Mouse (Mus musculus) heart, postnatal 4 days (tissue): Measurements from ENCODE around the gene Gm5483. TPM values are rescaled to one million over a fixed set of nuclear protein-coding genes. Genes with fewer than 3 reads are reported as not detected.
"Not testable (repeated sequence)": the region's sequence is repeated elsewhere in the genome, so short reads cannot be mapped to it uniquely, and the experiment has no call there.

ENCODE experiments used
- DNase-seq: peaks from one replicate; pipeline ENCODE4 v3.0.0; 2021
- total RNA-seq, 2 experiments: library from RNA; stranded (reverse); gene quantifications; 2 replicates each; pipeline ENCODE4 v1.2.3; 2021

The Gm5483 gene
- 1 to 10 TPM; 2.6 to 3.8 TPM for total RNA-seq

DNA sequence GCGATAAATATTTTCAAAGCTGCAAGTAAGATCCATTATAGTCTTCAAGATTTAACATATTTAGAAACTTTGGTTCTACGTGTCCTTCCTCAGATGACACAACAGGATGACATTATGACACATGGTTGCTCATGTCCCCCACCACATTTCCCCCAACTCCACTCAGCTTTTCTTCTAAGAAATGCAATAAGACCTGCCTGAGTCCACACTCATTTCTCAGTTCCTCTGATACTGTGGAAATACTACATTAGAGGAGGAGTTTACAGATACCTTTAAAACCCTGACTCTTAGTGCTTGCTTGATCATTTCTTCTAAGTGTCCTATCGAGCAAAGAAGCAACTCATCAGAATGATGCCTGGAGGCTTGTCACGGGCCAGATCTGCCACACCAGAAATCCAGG, at the start of gene Gm5483:
Gm5483 (plus strand) TSS at position 301 of the 400 bp plus-strand sequence.
- not testable (repeated sequence) for DNase-seq

- DNase-seq = no peak
Measured at GRCm38 (mm10) chr16:36138201-36138600, 45.8 kb upstream of the Gm5483 start.

- no peak for DNase-seq
Measured at GRCm38 (mm10) chr16:36156402-36156975, 27.5 kb upstream of the Gm5483 start, which contains the start of gene Stfa2l1. Gene Stfa2l1 (plus strand): TSS chr16:36156811.

DNA sequence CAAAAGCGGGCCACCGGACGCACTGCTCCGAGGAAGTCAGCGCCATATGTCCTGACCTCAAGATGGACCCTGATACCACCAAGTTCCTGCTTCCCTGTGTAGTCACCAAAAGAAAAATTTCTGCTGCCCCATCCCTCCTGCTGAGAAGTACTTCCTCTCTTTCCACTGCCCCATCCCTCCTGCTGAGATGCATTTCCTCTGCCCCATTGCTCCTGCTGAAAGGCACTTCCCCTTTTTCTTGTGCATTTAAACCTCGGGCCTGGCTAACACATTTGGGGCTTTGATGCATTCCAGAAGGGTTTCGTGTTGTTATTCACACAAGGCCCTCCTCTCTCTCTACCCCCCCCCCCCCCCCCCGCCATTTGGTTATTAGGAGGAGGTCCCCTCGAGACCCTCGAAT, 16.2 kb upstream of the Gm5483 start:
- DNase-seq = not testable (repeated sequence)

- no peak for DNase-seq
Measured at GRCm38 (mm10) chr16:36176108-36176507, 7.9 kb upstream of the Gm5483 start.

DNA sequence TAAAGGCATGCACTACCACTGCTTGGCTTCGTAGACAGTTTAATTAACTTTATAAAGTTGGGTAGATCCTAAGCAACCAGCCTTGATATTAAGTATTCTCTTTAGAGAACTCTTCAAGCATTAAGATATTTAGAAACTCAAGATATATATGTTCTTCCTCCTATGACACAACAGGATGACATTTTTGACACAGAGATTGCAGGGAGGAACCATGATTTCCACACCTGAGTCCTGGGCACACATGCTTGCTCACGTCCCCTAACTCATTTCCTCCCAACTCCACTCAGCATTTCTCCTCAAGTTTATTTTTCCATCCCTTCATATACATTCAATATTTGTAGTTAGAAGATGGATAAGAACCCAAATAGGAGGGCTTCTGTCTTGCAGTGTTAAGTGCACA, 4.1 kb upstream of the Gm5483 start:
- DNase-seq = no peak

DNA sequence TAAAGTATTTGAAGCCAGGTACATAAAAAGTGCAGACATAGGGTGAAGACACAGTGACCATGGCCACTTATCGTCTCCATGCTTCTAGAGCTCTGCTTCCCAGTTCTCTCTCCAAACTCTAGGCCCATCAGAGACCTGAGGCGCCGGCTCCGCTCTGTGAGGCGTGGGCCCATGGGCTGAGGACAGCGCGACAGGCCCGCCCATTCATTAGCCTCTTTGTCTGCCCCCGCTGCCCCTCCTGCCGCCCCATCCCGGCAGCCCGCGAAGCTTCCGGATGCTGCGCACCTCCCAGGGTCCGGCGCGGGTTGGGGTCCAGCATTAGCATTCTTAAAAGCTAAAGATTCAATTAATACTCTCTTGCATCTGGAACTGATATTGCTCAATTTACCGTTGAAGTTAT, 15.2 kb downstream of the Gm5483 start:
- DNase-seq = no peak

DNA sequence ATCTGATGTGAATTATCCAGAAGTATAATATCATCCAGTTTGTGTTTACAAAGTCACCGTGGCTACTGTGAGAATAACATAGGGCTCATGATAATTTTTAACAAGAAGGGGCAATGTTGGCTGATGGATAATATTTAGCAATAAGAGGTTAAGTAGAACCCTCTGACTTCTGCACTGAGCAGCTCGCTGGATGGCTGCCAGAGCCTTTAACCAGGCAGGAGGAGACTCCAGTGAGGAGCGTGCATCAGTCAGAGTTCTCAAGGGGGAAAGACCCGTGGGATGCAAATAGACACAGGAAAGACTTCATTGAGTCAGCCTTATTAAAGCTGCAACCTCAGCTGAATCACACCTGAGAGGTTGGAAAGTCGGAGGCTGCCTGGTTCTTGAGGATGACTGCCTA, 19.8 kb downstream of the Gm5483 start:
- no peak for DNase-seq

DNA sequence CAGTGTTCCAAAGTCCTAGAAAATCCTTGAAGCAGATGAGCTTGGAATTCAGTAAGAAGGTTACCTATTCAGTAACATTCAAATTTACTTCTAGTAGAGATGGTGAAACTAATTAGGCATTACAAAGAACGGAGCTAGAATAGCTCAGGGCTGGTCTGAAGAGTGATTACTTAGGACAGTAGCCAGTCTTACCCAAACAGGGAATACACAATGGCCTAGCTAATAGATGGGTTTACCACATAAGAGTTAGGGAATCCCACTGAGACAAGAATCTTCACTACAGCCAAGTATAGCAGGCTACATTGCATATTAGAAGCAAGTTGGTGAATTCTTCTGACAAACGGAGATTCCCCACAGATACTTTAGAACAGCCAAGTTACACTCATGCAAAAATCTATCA, 21.7 kb downstream of the Gm5483 start:
- not testable (repeated sequence) for DNase-seq

DNA sequence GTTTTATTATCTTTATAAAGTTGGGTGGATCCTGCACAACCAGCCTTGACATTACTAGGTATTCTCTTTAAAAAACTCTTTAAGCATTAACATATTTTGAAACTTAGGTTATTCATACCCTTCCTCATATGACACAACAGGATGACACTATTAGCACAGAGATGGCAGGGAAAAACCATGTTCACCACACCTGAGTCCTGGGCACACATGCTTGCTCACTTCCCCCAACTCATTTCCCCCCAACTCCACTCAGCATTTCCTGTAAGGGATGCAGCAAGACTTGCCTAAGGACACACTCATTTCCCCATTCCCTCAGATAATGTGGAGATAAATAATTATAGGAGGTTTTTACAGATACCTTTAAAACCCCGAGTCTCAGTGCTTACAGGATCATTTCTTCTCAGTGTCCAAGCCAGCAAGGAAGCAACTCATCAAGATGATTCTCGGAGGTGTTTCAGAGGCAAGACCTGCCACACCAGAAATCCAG, 26.0 kb downstream of the Gm5483 start, which contains the start of gene Gm5416:
Gm5416 (plus strand) TSS at position 437 of the 487 bp plus-strand sequence.
- DNase-seq = no peak

GRCm38 (mm10) chr16:36221168-36221567, 37.2 kb downstream of the Gm5483 start, which contains the start of gene 2010005H15Rik:
Gene 2010005H15Rik (plus strand): TSS chr16:36221468.
- not testable (repeated sequence) for DNase-seq

Other genes with a start within 250 kb of the Gm5483 start
- 10 to 100 TPM; 12.4 to 14.0 TPM for gene Parp9, start 245.7 kb upstream of the Gm5483 start, total RNA-seq
- gene Dtx3l, start 245.1 kb upstream of the Gm5483 start, total RNA-seq = 10 to 100 TPM in 1 of 2 experiments, 1 to 10 TPM in 1; 9.5 to 10.3 TPM
- 100 to 1,000 TPM; 105 to 108 TPM for gene Kpna1, start 205.5 kb upstream of the Gm5483 start, total RNA-seq
- gene Wdr5b, start 143.0 kb upstream of the Gm5483 start, total RNA-seq = 1 to 10 TPM; 5.9 to 6.1 TPM
- gene Fam162a, start 112.6 kb upstream of the Gm5483 start, total RNA-seq = 100 to 1,000 TPM; 229 to 235 TPM
- gene Ccdc58, start 112.5 kb upstream of the Gm5483 start, total RNA-seq = 10 to 100 TPM; 57.1 to 59.1 TPM
- gene Csta1, start 53.0 kb upstream of the Gm5483 start, total RNA-seq = not detected
- gene Stfa2l1, start 27.4 kb upstream of the Gm5483 start, total RNA-seq = 1 to 10 TPM; 1.8 to 2.4 TPM
- gene Gm5416, start 26.2 kb downstream of the Gm5483 start, total RNA-seq = not detected
- 1 to 10 TPM in 1 of 2 experiments, not detected in 1; 1.1 TPM for gene 2010005H15Rik, start 37.3 kb downstream of the Gm5483 start, total RNA-seq
- 1 to 10 TPM; 3.5 to 6.2 TPM for gene Stfa1, start 92.7 kb downstream of the Gm5483 start, total RNA-seq
- gene BC117090, start 150.1 kb downstream of the Gm5483 start, total RNA-seq = not detected
- gene BC100530, start 183.5 kb downstream of the Gm5483 start, total RNA-seq = 1 to 10 TPM; 2.6 to 3.1 TPM
- 1 to 10 TPM; 2.6 to 3.0 TPM for gene Stfa2, start 224.2 kb downstream of the Gm5483 start, total RNA-seq